Mouse (Mus musculus) lung, adult 18-20 months (tissue): ENCODE results near the gene Cacnb1.

Experiments used
- DNase-seq, 2 experiments: peaks; one replicate each; pipeline ENCODE4 v3.0.0; 2022; ENCODE audit warnings: mixed read lengths in 2 of 2

Gene Cacnb1

DNA sequence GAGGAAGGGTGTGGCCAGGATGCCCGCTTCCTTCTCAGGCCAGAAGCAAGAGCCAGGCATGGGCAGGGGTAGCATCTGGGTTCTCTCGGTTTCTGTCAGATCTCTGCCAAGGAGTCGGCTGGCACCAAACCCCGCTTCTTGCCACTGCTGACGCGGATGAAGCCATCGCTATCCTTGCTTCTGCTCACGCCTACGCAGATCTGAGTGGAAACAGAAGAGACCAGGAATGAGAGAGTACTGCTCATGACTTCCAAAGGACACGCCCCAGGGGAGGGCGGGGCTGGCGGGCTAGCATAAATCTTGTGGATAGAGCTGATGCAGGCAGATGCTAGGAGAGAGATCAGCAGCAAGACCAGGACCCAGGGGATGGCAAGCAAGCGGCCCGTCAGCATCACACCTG lies 15.0 kb upstream of the Cacnb1 start:
- no peak for DNase-seq

DNA sequence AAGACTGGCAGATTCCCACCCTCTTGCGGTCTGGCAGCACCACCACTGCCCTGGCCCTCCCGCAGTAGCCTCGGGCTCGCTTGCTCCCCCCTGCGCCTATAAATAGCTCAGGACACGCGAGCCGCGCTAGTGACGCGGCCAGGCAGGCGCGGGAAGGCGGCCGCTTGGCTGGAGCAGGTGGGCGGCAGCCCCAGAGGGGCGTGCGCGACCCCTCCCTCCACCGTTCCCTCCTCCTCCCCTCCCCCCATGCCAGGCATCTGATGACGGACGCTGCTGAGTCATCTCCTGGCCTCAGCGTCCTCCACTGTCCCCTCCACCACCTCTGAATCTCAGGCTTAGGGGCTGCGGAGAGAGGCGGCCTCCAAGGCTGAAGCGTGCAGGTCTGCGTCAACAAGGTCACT lies 13.1 kb upstream of the Cacnb1 start:
- DNase-seq: peak in 1 of 2 experiments; percentile 46

DNA sequence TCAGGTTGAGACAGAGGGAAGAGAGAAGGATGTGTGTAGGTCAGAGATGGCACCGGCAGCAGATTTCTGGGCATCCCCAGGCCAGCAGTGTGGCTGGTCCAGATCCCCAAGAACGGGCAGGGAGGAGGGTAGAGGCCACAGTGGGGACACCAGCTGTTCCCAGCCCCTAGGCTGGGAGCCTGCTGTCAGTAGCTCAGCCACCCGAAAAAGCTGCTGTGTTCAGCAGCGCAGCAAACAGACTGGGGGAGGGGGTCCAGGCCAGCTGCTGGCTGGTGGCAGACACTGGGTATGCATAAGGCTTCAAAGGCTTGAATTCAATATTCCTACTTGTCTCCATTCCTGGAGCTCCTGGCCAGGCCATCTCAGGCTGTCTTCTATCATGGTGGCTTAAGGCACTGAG lies 12.0 kb upstream of the Cacnb1 start:
- DNase-seq: no peak

- no peak for DNase-seq
Measured at GRCm38 (mm10) chr11:98034061-98034460, 11.2 kb upstream of the Cacnb1 start.

DNA sequence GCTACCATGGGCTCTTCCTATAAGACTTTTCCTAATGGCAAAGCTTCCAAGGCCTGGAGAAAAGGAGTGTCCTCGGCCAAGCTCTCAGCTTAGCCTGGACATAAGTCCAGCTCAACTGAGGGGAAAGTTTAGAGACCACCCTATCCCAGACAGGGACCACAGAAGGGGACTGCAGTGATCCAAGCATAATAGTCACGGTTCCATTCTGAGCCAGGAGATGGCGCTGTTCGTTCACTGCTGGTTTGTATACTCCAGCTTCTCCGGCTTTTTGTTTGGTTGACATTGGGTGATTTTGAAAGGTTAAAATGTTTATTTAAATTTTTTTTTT lies 8.6 kb upstream of the Cacnb1 start:
- peak; percentile 68 to 71 for DNase-seq

GRCm38 (mm10) chr11:98030701-98031442 lies 8.0 kb upstream of the Cacnb1 start:
- DNase-seq: no peak

GRCm38 (mm10) chr11:98027785-98028184 lies 5.0 kb upstream of the Cacnb1 start:
- no peak for DNase-seq

DNA sequence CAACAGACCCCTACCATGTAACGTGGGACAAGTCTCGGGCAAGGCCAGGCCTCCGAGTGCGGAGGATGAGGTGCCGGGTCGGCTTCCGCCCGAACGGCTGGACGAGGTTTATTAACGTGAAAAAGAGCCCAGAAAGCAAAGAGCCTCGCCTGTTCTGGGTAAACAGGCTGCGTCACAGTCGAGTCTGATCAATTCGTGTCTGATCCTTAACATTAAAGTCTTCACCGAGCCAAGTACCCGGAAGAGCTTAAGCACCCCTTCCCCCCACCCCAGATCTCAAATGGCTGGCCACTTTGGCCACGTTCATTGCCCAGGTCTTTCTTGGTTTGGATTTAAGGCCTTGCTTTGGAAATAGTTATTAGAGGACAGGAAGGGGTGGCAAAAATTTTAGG lies 4.5 kb upstream of the Cacnb1 start:
- DNase-seq: no peak

DNA sequence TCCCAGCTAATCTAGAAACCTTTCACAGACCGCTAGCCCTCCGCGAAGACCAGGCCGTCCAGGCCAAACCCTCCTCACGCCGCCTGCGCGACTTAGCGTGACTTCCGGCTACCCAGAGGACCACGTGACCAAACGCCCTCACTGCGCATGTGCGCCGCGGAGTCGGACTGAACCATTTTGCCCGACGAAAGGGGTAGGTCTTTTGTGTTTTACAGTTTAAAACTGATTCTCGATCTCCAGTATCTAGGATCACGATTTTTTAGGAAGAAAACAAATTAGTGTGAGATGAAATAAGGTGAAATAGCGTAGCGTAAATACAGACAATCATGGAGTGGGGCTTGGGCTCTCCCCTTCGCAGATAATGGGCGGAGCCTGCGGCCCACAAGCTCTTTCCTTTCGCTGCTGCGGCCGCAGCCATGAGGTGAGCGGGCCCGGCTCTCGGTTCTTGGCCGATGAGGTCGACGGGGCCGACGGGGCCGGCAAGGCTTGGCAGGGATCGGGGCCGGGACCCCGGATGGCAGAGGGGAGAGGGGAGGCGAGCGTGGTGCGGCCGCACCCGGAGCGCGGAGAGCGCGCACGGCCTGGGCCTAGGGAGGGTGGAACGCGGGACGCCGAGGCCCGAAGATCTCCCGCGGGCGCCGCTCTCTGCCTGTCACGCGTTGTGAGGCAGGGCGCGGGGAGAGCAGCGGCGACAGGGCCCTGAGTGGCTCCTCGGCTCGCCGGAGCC lies 3.9 kb upstream of the Cacnb1 start, which contains the start of gene Rpl19:
Gene Rpl19 (plus strand): TSS at position 141 of the 727 bp plus-strand sequence.
- DNase-seq: peak; percentile 90 to 91

DNA sequence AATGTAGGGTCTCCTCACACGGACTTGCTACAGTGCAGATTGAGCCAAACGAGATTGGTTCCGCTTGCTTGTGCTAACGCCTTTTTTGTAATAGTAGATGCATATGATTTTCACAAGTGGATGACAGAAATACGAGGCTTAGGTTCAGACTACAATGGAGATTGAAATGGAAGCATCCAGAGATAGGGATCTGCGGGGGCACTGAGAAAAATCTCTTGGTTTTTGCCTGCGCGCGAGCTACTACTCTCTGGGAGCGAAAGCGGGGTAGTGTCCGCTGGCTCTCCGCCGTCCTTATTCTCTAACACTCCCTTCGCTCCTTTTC lies 3.4 kb upstream of the Cacnb1 start:
- DNase-seq: no peak

- DNase-seq: no peak
Measured at GRCm38 (mm10) chr11:98024516-98024915, 1.7 kb upstream of the Cacnb1 start.

DNA sequence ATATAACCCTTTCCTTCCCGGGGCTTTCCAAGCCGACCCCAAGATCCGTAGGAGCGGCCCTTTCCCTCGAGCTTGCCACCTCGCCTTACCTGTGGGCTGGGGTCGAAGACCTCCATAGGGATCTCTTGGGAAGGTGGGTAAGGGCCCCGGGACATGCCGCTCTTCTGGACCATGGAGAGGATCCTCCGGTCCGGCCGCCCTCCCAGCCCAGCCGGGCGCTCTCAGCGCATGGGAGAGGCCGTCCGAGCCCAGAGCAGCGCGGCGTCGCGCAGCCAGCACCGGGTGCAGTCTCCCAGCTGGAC lies 630 bp downstream of the Cacnb1 start:
- DNase-seq: no peak

- no peak for DNase-seq
Measured at GRCm38 (mm10) chr11:98021565-98022252, 1.1 kb downstream of the Cacnb1 start.

- DNase-seq: no peak
Measured at GRCm38 (mm10) chr11:98021118-98021517, 1.7 kb downstream of the Cacnb1 start.

DNA sequence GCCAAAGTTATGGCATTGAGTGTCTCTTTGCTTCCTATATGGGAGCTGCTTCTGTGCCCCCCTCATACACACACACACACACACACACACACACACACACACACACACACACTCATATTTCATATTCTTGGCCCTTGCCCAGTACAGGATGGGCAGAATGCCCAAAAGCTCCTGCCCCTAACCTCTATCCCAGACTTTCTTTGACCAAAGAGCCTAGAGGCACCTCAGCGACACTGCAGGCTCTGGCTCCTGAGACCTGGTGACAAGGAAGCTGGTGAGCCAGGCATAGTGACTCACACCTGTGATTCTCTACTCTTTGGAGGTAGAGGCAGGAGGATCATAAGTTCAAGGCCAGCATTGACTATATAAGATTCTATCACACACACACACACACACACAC lies 2.1 kb downstream of the Cacnb1 start:
- no peak for DNase-seq

DNA sequence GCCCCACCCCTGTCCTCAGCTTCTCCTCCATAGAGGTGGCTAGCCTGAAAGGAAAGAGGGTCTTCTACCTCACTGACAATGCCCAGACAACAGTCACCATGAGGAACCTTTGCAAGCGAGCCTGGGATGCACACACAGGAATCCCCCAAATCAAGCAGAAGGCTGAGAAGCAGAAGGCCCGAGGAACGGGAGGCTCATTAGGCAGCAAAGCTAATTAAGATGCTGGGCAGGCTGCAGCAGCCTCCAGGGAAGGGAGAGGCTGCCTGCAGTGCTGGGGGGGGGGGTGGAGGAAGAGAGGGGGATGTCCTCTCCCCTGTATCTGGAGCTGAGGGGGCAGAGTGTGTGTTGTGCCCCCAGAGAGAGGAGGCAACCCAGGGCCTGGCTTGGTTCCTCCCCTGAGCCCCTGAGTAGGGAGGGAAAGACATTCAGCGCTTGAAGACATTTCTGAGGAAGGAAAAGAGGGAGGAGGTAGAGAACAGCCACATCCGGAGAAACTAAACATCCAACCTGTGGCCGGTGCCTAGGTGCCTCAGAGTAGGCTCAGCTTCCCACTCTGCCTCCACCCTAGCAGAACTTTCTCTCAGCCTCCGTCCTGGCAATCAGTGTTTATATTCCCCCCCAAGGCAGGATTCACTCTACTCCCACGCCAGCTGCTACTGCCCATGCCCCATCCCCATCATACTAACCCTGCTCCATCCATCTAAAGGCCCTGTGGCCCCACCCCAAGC lies 2.8 kb downstream of the Cacnb1 start:
- DNase-seq: no peak

DNA sequence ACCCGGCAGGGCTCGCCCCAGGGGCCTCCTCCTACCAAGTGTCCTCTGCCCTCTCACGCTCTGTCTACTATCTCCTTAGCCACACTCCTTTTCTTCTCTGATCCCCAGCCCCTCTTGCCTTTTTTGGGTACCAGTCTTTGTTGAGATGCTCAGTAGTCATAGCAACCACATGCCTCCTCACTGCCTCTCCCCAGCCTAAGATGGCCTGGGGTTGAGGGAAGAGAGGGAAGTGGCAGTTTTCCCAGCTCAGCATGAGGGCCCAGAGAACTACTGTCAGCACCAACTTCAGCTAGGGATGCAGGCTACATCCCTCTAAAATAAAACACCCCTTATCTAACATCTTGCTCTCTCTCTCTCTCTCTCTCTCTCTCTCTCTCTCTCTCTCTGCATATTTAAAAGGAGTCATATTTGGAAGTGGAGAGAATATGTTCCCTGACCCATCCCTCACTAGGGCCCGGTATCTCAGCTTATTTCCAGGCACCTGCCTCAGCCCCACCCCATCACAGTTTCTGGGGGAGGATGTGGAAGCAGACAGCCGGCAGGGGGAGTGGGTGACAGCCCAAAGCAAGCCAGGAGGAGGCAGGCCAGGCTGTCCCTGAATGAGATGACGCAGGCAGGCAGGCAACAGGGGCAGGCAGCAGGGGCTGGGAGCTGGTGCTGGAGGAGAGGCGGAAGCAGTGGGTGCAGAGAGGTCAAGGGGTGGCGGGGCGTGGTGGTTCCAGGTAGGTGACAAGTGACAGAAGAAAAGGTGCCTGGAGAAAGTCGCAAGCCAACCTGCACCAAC lies 3.8 kb downstream of the Cacnb1 start:
- DNase-seq: peak; percentile 73 to 80

DNA sequence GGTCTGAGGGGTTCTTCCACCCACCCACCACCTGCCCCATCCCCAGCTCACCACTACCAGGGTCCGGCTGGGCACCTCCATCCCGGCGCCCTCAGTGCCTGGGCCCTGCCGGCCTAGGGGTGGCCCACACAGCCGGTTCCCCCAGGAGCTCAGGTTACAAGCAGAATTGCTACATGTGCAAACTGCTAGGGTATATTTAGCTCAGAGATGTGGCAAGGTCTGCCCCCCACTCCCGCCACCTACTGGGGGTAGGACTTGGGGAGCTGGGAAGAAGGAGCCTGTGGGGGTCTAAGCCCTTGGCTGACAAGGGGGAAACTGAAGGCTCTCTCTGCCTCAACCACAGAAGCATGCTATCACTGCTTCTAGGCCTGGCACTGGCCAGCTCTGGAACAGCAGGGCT lies 4.6 kb downstream of the Cacnb1 start:
- peak; percentile 47 to 64 for DNase-seq

- no peak for DNase-seq
Measured at GRCm38 (mm10) chr11:98016824-98017223, 6.0 kb downstream of the Cacnb1 start.

- peak in 1 of 2 experiments; percentile 54 for DNase-seq
Measured at GRCm38 (mm10) chr11:98016177-98016576, 6.7 kb downstream of the Cacnb1 start.

- DNase-seq: no peak
Measured at GRCm38 (mm10) chr11:98012831-98013230, 10.0 kb downstream of the Cacnb1 start.

DNA sequence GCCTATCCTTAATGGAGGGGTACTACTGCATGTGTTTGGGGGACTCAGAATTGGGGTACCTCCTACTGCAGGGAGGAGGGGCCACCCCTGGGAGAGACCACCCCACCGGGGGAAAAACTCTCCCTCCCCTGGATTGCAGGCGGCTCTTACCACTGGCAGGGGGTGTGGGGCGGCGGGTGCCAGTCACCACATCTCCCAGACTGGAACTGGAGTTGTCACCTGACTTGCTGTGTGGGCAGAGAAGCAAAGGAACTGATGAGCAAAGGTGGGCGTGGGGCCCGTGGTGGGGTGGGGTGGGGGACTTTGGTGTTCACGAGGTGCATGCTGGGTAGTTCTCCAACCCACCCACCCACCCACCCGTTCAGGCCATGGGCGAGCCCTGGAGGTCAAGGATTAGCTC lies 11.1 kb downstream of the Cacnb1 start:
- DNase-seq: no peak

DNA sequence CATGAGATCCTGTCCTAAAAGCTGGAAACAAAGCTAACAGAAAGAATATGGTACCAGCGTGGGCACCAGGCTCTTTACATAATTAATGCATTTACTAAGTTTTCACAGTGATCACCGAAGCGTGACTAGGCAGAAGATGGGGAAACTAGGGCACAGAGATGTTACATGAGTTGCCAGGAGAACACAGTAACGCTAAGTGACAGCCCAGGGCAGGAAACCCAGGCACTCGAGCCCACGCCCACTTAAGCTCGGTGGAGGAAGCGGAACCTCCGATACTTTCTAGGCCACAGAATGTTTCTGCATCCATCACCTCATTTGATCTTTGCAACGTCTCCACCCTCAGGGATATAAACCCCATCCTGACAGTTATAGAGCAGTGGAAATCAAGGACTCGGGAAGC lies 14.7 kb downstream of the Cacnb1 start:
- no peak for DNase-seq
